Mouse (Mus musculus) E14TG2a.4 (cell line): Measurements from ENCODE around the gene Stk4.

Experiments used
- H3K27me3 ChIP-seq: 2 replicates; pipeline ENCODE4 v1.6.1; 2014; ENCODE audit warnings: low read length, control low read depth; ENCODE audit not compliant: insufficient read depth
- H3K36me3 ChIP-seq: 2 replicates; pipeline ENCODE4 v1.6.1; 2014; ENCODE audit warnings: low read length, control low read depth; ENCODE audit not compliant: insufficient read depth
- H3K4me1 ChIP-seq: replicated peaks from 2 replicates; pipeline ENCODE4 v1.6.1; 2014; ENCODE audit warnings: low read depth, low read length, control low read depth
- H3K4me3 ChIP-seq: replicated peaks from 2 replicates; pipeline ENCODE4 v1.5.1; 2014; ENCODE audit warnings: mild to moderate bottlenecking, low read length
- H3K9me3 ChIP-seq: 2 replicates; pipeline ENCODE4 v1.6.1; 2014; ENCODE audit warnings: low read length, control low read depth
- CTCF ChIP-seq: conservative IDR thresholded peaks from 2 replicates; pipeline ENCODE4 v1.5.1; 2014; ENCODE audit warnings: low read length
- NANOG ChIP-seq: IDR thresholded peaks from 2 replicates; pipeline ENCODE4 v1.6.1; 2014; ENCODE audit warnings: borderline replicate concordance, low read length, mixed read lengths
- POU5F1 ChIP-seq: IDR thresholded peaks from 2 replicates; pipeline ENCODE4 v1.6.1; 2014; ENCODE audit warnings: low read length, borderline replicate concordance

The Stk4 gene

DNA sequence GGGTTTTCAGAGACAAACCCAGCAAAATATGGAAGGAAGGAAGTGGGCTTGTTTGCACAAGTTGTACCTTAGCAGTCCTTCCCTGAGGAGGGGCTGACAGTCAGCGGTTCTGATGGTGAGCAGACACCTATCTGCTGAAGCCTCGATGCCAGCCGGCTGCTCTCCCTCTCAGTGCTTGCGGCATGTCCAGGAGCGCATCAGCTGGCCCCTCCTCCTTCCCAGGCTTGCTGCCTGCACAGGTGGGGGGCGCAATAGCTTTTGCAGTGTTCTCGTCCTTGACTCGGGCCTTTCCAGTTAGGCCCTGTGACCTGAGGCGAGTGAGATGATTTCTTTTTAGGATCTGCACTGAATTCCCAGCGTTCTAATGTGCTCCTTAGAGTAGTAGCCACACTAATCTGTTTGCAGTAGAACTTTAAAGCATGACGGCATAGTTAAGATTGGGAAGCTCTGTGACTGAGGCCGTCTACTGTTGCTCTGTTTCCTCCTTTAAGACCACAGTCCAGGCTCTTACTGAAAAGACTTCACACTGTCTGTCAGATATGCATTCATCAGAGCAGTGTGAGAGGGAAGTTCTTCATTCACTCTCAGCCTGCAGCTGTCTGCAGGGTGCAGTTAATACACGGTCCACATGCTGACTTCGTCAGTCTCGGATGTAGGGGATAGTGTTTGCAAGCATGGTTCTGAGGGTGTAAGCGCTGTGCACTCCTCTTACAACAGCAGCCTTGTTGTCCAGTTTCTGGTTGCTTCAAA, 37.2 kb downstream of the Stk4 start:
- TF ChIP-seq POU5F1 (no peak), NANOG (no peak), CTCF (no peak)
- Histone ChIP-seq H3K27me3 (no peaks in the 10 kb centered on the region), H3K36me3 (peaks cover 76% of the 10 kb centered on the region), H3K4me3 (no peak overlapping the region), H3K4me1 (peaks cover 35% of the 10 kb centered on the region), H3K9me3 (no peaks in the 10 kb centered on the region)

DNA sequence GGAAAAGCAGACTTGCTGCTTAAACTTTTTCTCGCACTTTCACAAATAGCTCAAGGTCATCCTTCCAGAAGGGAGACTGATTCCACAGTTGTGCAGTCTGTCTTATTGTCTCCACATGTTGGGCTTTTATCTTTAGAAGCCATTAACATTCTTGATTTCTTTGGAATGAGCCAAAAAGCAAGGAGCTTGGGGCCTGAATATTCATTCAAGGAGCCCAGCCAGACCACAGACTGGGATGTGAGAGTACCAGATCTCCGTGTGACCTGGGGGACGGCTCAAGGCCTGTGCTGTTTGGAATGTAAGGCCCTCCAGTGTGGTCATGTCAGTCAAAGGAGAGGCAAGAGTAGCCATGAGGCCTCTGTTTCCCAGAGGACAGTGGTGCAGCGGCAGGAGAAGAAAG, 38.4 kb downstream of the Stk4 start:
- TF ChIP-seq POU5F1: no peak
- TF ChIP-seq NANOG: no peak
- TF ChIP-seq CTCF: no peak
- Histone ChIP-seq H3K4me1 (peaks cover 35% of the 10 kb centered on the region), H3K27me3 (no peaks in the 10 kb centered on the region), H3K36me3 (peaks cover 75% of the 10 kb centered on the region), H3K9me3 (no peaks in the 10 kb centered on the region), H3K4me3 (no peak overlapping the region)

DNA sequence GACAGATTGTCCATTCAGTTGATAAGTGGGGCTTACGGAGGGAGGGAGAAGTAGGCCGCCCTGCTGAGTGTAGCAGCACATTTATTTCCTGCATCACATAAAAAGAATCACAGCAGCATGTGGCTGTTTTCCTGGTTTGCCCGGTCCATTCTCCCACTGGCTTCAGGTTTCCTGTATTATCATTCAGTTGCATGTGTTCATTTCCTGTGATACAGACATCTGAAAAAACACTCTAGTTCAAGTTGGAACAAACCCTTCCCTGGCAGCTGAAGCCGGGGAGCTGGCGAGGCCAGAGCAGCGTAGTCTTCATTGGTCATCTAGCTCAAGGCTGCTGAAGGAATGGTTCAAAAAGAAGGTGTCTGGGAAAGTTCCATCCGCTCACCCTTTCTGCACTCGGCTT, 41.4 kb downstream of the Stk4 start:
- TF ChIP-seq NANOG (no peak), POU5F1 (no peak), CTCF (no peak)
- H3K9me3 ChIP-seq: no peaks in the 10 kb centered on the region
- H3K4me1 ChIP-seq: peaks cover 28% of the 10 kb centered on the region
- H3K36me3 ChIP-seq: peaks cover 76% of the 10 kb centered on the region
- no peaks in the 10 kb centered on the region for H3K27me3 ChIP-seq
- no peak overlapping the region for H3K4me3 ChIP-seq

DNA sequence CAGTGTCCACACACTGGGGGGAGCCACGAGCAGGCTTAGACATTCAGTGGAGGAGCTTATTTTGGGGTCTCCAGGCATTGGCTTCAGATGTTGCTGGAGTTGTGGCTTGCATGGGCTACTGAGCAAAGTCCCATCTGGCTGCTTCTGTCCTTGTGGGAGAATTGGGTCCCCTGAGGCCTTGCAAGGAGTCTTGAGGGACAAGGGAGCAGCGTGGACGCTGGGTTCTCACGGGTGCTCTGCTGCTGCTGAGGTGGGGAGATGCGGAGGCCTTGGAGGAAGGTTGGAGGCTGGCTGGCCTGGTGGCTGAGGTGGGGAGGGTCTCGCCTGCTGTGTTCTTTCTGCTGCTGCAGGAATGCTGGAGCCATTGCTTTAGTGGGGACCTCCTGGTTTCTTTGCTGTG, 43.9 kb downstream of the Stk4 start:
- Histone ChIP-seq H3K27me3 (no peaks in the 10 kb centered on the region), H3K4me1 (peaks cover 7% of the 10 kb centered on the region), H3K9me3 (no peaks in the 10 kb centered on the region), H3K4me3 (no peak overlapping the region), H3K36me3 (peaks cover 78% of the 10 kb centered on the region)
- TF ChIP-seq CTCF (no peak), POU5F1 (no peak), NANOG (no peak)

DNA sequence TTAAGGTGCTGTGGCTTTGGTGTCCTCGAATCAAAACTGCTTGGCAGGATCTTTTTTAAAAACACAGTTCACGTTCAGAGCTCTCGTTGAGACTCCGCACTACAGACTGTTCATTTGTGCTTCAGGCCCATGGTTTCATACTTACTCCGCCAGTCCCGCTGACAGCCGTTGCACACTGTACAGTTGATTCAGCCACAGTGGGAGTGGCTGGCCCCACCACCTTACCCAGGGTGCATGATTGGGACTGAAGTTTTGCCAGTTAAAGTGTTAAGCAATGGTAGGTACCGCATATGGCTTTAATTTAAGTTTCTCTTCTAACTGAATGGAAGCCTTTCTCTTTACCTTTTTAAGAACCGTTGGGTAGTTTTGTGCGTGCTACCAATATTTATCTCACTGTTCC, 45.4 kb downstream of the Stk4 start:
- no peaks in the 10 kb centered on the region for H3K4me1 ChIP-seq
- peaks cover 82% of the 10 kb centered on the region for H3K36me3 ChIP-seq
- no peaks in the 10 kb centered on the region for H3K27me3 ChIP-seq
- TF ChIP-seq NANOG (no peak), CTCF (no peak), POU5F1 (no peak)
- H3K4me3 ChIP-seq: no peak overlapping the region
- no peaks in the 10 kb centered on the region for H3K9me3 ChIP-seq

DNA sequence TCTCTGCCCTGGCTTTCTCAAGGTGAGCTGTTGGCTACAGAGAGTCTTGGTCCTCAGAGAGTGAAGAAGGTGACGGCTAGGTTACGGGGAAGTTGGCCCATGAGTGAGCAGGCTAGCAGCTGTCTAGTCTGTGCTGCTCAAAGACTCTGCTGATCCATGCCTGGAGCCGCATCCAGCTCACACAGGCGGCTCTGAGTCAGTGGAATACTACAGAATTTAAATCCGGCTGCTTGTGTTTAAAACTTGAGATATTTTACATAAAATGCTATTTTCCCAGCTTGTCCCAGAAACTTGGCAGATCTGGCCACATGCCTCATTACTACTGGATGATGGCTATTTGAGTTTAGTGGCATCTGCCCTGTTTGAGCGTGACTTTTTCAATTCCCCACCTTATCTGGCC, 49.4 kb downstream of the Stk4 start:
- H3K36me3 ChIP-seq: peaks cover 81% of the 10 kb centered on the region
- H3K9me3 ChIP-seq: no peaks in the 10 kb centered on the region
- H3K27me3 ChIP-seq: no peaks in the 10 kb centered on the region
- no peak for TF ChIP-seq POU5F1
- TF ChIP-seq CTCF: no peak
- TF ChIP-seq NANOG: no peak
- no peaks in the 10 kb centered on the region for H3K4me1 ChIP-seq
- H3K4me3 ChIP-seq: no peak overlapping the region

DNA sequence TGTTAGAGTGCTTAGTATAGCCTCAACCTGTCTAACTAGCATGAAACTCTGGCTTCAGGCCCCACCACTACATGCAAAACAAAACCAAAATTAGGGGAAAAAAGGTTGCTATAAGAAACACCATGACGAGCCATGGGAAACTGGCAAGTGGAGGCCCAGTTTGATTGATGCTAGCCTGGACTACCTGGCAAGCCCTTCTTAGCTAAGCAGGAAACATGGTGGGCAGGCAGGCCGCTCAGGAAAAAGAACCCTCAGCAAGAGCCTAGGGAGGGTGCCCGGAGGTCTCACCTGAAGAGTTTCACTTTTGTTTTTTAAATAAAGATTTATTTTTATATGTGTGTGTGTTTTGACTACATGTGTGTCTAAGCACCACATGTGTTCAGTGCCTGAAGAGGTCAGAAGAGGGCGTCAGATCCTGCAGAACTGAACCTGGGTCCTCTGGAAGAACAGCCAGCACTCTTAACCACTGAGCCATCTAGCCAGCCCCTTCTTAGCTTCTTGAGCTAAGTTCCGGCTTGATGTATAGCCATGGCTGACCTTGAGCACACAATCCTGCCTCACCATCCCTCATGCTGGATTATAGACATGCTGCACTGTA, 53.1 kb downstream of the Stk4 start:
- TF ChIP-seq NANOG (no peak), POU5F1 (no peak), CTCF (no peak)
- peaks cover 69% of the 10 kb centered on the region for H3K36me3 ChIP-seq
- no peaks in the 10 kb centered on the region for H3K27me3 ChIP-seq
- no peaks in the 10 kb centered on the region for H3K9me3 ChIP-seq
- no peaks in the 10 kb centered on the region for H3K4me1 ChIP-seq
- no peak overlapping the region for H3K4me3 ChIP-seq

DNA sequence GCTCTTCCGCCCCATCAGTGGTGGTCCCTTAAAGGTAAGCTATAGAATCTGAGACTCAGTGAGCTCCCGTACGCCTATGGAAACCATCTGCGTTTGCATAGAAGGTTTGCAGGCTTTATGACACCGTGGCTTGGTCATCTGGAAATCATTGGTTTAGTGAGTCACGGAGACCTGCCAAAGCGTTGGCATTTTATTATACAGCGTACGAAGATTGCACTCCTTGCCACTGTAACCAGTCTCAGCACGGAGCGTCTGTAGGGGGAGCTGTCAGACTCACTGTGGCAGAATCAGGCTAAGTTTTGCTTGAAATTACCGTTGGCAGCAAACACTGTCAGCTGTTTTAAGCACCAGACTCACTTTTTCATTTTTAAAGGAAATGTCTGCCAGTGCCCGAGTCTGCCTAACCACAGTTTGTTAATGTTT, 56.4 kb downstream of the Stk4 start:
- no peaks in the 10 kb centered on the region for H3K9me3 ChIP-seq
- H3K4me3 ChIP-seq: no peak overlapping the region
- peaks cover 65% of the 10 kb centered on the region for H3K36me3 ChIP-seq
- no peaks in the 10 kb centered on the region for H3K4me1 ChIP-seq
- TF ChIP-seq CTCF (peak; percentile 30; the same call in 1 of the 2 replicates), NANOG (no peak), POU5F1 (no peak)
- H3K27me3 ChIP-seq: no peaks in the 10 kb centered on the region
